ENCODE assay signal across 25 mouse cellular contexts in genomic region chr6:134053566-134053965, GRCm38 (mm10). TPM values are rescaled to one million over a fixed set of nuclear protein-coding genes. Genes with fewer than 3 reads are reported as not detected.
DNase-seq lines count a peak whose midpoint lies in the region; ATAC-seq lines count a peak whose summit lies in the region.
"Had no signal": no experiment of that assay in that cellular context is flagged by ENCODE, and none has a peak within 500 bp of the region (broad histone marks: within the 10 kb centered on the region; RNA-seq: fewer than 3 reads in every experiment).

No protein-coding gene starts in this region.

- H3K36me3 ChIP-seq in heart, embryonic 15.5 days: no peaks in the 10 kb centered on the region
- no peaks in the 10 kb centered on the region for H3K36me3 ChIP-seq in kidney, embryonic 16.5 days (ENCODE audit: insufficient read depth, low read length)
- H3K36me3 ChIP-seq: embryonic facial prominence, embryonic 15.5 days; intestine, embryonic 15.5 days; liver, embryonic 15.5 days; lung, embryonic 15.5 days; neural tube, embryonic 13.5 days had no signal

- H3K9ac ChIP-seq in heart, embryonic 15.5 days: 0 out of 2 replicates have a peak overlapping the region, but pooled peaks have one; percentile 12
- H3K9ac ChIP-seq in kidney, embryonic 16.5 days (replicated peaks; ENCODE audit: low read length): no peak overlapping the region
- H3K9ac ChIP-seq: embryonic facial prominence, embryonic 15.5 days; intestine, embryonic 15.5 days; liver, embryonic 15.5 days; lung, embryonic 15.5 days; neural tube, embryonic 13.5 days had no signal

- no peak overlapping the region for H3K4me2 ChIP-seq in heart, embryonic 15.5 days
- no peak overlapping the region for H3K4me2 ChIP-seq in kidney, embryonic 16.5 days (replicated peaks; ENCODE audit: low read depth, low read length)
- H3K4me2 ChIP-seq: embryonic facial prominence, embryonic 15.5 days; intestine, embryonic 15.5 days; liver, embryonic 15.5 days; lung, embryonic 15.5 days; neural tube, embryonic 13.5 days had no signal

- no peaks in the 10 kb centered on the region for H3K9me3 ChIP-seq in heart, embryonic 15.5 days (replicated peaks)
- H3K9me3 ChIP-seq in kidney, embryonic 16.5 days (ENCODE audit: low read length): no peaks in the 10 kb centered on the region
- H3K9me3 ChIP-seq: embryonic facial prominence, embryonic 15.5 days; hindbrain, embryonic 10.5 days; intestine, embryonic 15.5 days; limb, embryonic 10.5 days; liver, embryonic 15.5 days; lung, embryonic 15.5 days; midbrain, embryonic 10.5 days; neural tube, embryonic 13.5 days had no signal

- no peak overlapping the region for H3K4me3 ChIP-seq in heart, embryonic 15.5 days
- no peak overlapping the region for H3K4me3 ChIP-seq in kidney, embryonic 16.5 days (ENCODE audit: low read length)
- H3K4me3 ChIP-seq: embryonic facial prominence, embryonic 15.5 days; gastrocnemius, adult 2 months; hindbrain, embryonic 10.5 days; intestine, embryonic 15.5 days; limb, embryonic 10.5 days; liver, embryonic 15.5 days; lung, embryonic 15.5 days; midbrain, embryonic 10.5 days; myocyte; neural tube, embryonic 13.5 days had no signal

- peaks cover 59% of the 10 kb centered on the region for H3K4me1 ChIP-seq in heart, embryonic 15.5 days (replicated peaks)
- peaks cover 2% of the 10 kb centered on the region; the same call in 1 of the 2 replicates for H3K4me1 ChIP-seq in kidney, embryonic 16.5 days (ENCODE audit: insufficient read depth, low read length)

- intact Hi-C loops in heart, postnatal 25 days (cut with DNase I): no loop called here

- peak overlapping the region; percentile 47 for H3K27ac ChIP-seq in heart, embryonic 15.5 days
- H3K27ac ChIP-seq in kidney, embryonic 16.5 days (ENCODE audit: low read length): no peak overlapping the region
- H3K27ac ChIP-seq: embryonic facial prominence, embryonic 15.5 days; gastrocnemius, adult 2 months; hindbrain, embryonic 10.5 days; intestine, embryonic 15.5 days; limb, embryonic 10.5 days; liver, embryonic 15.5 days; lung, embryonic 15.5 days; midbrain, embryonic 10.5 days; neural tube, embryonic 13.5 days had no signal

- H3K27me3 ChIP-seq in heart, embryonic 15.5 days: no peaks in the 10 kb centered on the region
- no peaks in the 10 kb centered on the region for H3K27me3 ChIP-seq in kidney, embryonic 16.5 days (ENCODE audit: insufficient read depth, low read length)
- H3K27me3 ChIP-seq: embryonic facial prominence, embryonic 15.5 days; intestine, embryonic 15.5 days; liver, embryonic 15.5 days; lung, embryonic 15.5 days; neural tube, embryonic 13.5 days had no signal

- WGBS in heart, embryonic 15.5 days: 37% methylated on average over 7 of the region's 7 CpGs
- 64% methylated on average over 7 of the region's 7 CpGs for WGBS in kidney, embryonic 16.5 days

- DNase-seq in heart, adult 11 months: peak; percentile 84
- no peak for DNase-seq in heart, postnatal 25 days (ENCODE audit: low spot score)
- no peak for DNase-seq in heart, postnatal 4 days
- DNase-seq in kidney, adult 9 months: peak; percentile 57
- no peak for DNase-seq in adrenal gland, postnatal 10 days
- DNase-seq: gastrocnemius, adult 2 months; liver; lung, postnatal 4 days; retina, postnatal 1 day; right cerebral cortex, postnatal 25 days had no signal

- no peak for ATAC-seq in heart, embryonic 15.5 days (replicated peaks; ENCODE audit: insufficient number of reproducible peaks, insufficient read depth, low FRiP score, low read depth)
- no peak for ATAC-seq in kidney, embryonic 16.5 days (ENCODE audit: low FRiP score, low TSS enrichment)
- ATAC-seq: activated CD4-positive, CD25-positive, alpha-beta regulatory T cell, adult 4 months; forebrain, embryonic 14.5 days; hindbrain, embryonic 16.5 days; intestine, embryonic 15.5 days; midbrain, embryonic 16.5 days had no signal

RNA-seq across cellular contexts. Expression of gene Etv6, which starts 18.1 kb away (rescaled TPM):
- total RNA-seq in heart, postnatal 25 days (2021): 10 to 100 TPM; 11.4 to 13.0 TPM
- polyA plus RNA-seq in heart, embryonic 15.5 days (2015; fragmentation: Nextera tagmentation; extraction: Ambion mirVana): 9.9 and 11.4 TPM in 2 replicates
- 10 to 100 TPM; 28.9 to 32.0 TPM for total RNA-seq in heart, postnatal 4 days (2021)
- polyA plus RNA-seq in kidney, embryonic 16.5 days (2015; fragmentation: Nextera tagmentation; extraction: Ambion mirVana): 12.6 and 13.5 TPM in 2 replicates
- 10 to 100 TPM; 28.2 to 31.4 TPM for total RNA-seq in adrenal gland, postnatal 10 days (2021)

Comparison
In these comparisons a context has a peak if more than half of its experiments do, and no peak if none do; other contexts are left out.
1. DNase-seq: peak in heart, adult 11 months (single experiment) and kidney, adult 9 months (single experiment); none in heart, postnatal 25 days (single experiment), heart, postnatal 4 days (single experiment) and adrenal gland, postnatal 10 days (single experiment).